Mouse (Mus musculus): Measurements from ENCODE around the gene Ccdc8. TPM values are rescaled to one million over a fixed set of nuclear protein-coding genes. Genes with fewer than 3 reads are reported as not detected.
A peak's percentile ranks its signal among the peaks of the same experiment; 100 is the strongest.

Ccdc8 gene
- total and polyA plus RNA-seq, 2 experiments from 2014 or later: 2.0 to 5.2 TPM

DNA sequence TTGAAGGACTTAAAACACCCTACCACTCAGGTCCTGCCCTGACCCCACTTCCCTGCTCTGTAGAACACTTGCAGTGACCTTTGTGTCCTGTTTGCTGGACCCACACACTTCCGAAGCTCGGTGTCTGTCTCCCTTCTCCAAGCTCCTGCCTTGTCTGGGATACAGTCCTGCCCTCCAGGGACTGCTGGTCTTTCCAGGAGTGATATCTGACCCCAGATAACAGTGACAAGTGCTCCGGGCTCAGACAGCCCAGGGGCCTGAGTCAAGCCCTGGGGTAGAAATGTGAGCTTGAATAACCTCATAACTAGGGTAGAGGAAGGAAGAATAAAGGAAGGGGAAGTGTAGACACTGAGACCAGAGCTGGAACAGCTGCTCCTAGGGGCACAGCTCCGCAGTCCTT lies 31.2 kb downstream of the Ccdc8 start:
- H3K4me3 ChIP-seq (ENCODE audit: low read depth, low read length): no peak overlapping the region
- ATAC-seq (no peak), DNase-seq (no peak)
- no peak overlapping the region for H3K9ac ChIP-seq
- no peaks in the 10 kb centered on the region for H3K27me3 ChIP-seq (ENCODE audit: insufficient read depth, low read length)
- no peak overlapping the region for H3K27ac ChIP-seq (ENCODE audit: low read depth, low read length)
- TF ChIP-seq CTCF (IDR thresholded peaks at IDR 0.05; ENCODE audit: low read depth): no peak
- peaks cover 50% of the 10 kb centered on the region for H3K36me3 ChIP-seq (ENCODE audit: insufficient read depth)
- peaks cover 11% of the 10 kb centered on the region; the same call in 1 of the 2 replicates for H3K4me1 ChIP-seq (ENCODE audit: insufficient read depth)
- H3K9me3 ChIP-seq (ENCODE audit: low read length): no peaks in the 10 kb centered on the region
- H3K4me2 ChIP-seq (ENCODE audit: low read depth): no peak overlapping the region
- WGBS: 89% methylated on average over 4 of the region's 4 CpGs

DNA sequence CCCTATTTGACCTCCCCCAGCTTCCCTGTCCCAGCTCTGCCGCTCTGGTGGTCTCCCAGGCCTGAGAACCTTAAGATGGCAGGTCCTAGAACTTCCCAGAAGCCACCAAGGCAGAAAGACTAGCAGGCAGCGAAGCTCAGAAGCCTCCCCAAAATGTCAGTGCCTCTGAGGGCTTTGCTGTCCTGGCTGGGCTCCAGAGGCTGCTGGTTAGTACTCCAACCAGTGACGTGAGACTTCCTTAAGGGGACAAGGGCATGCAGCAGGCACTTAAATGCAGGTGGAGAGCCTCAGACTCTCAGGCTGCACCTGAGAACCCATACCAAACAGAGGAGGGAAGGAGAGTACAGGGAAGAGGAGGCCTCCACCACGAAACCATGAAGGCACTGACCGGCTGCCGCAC lies 31.6 kb downstream of the Ccdc8 start:
- no peak for TF ChIP-seq CTCF (IDR thresholded peaks at IDR 0.05; ENCODE audit: low read depth)
- no peaks in the 10 kb centered on the region for H3K9me3 ChIP-seq (ENCODE audit: low read length)
- 86% methylated on average over 6 of the region's 6 CpGs for WGBS
- no peak for ATAC-seq
- peaks cover 49% of the 10 kb centered on the region for H3K36me3 ChIP-seq (ENCODE audit: insufficient read depth)
- no peak overlapping the region for H3K27ac ChIP-seq (ENCODE audit: low read depth, low read length)
- no peaks in the 10 kb centered on the region for H3K27me3 ChIP-seq (ENCODE audit: insufficient read depth, low read length)
- no peak overlapping the region for H3K4me3 ChIP-seq (ENCODE audit: low read depth, low read length)
- H3K4me2 ChIP-seq (ENCODE audit: low read depth): no peak overlapping the region
- no peak overlapping the region for H3K9ac ChIP-seq
- H3K4me1 ChIP-seq (ENCODE audit: insufficient read depth): peaks cover 11% of the 10 kb centered on the region; the same call in 1 of the 2 replicates
- DNase-seq: no peak

DNA sequence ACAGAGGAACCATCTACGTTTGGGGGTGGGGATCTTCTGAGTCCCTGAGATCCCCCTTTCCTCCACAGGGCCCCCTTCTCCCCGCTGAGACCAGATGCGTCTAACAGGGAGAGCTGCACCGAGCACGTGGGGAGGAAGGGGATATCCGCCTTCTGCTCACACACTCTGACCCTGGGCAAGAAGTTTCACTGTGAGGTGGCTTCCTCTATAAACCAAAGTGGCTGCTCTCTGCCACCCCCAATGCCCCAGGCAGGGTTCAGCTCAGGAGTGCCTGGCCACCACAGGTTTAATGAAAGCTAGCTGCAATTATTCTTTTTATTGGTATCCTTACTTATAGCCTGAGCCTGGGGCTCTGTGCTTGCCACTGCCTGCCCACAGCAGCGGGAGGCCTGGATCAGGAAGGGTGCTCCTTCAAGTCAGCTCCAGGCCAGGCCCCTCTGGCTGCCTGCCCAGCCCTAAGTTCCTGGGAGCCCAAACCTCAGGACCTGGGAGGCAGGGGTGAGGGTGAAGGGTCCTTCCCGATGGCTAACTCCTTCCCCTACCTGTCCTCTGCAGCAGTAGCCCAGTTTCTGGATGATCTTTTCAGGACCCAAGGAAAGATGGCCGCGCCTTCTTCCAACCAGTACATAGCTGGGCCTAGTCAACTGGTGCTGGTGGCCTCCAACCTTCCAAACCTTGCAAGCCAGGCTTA lies 32.5 kb downstream of the Ccdc8 start:
- DNase-seq (no peak), ATAC-seq (no peak)
- Histone ChIP-seq H3K36me3 (ENCODE audit: insufficient read depth) (peaks cover 41% of the 10 kb centered on the region), H3K4me3 (ENCODE audit: low read depth, low read length) (no peak overlapping the region), H3K9ac (no peak overlapping the region), H3K4me2 (ENCODE audit: low read depth) (no peak overlapping the region), H3K27ac (ENCODE audit: low read depth, low read length) (no peak overlapping the region), H3K27me3 (ENCODE audit: insufficient read depth, low read length) (no peaks in the 10 kb centered on the region), H3K9me3 (ENCODE audit: low read length) (no peaks in the 10 kb centered on the region), H3K4me1 (ENCODE audit: insufficient read depth) (peaks cover 11% of the 10 kb centered on the region; the same call in 1 of the 2 replicates)
- no peak for TF ChIP-seq CTCF (IDR thresholded peaks at IDR 0.05; ENCODE audit: low read depth)
- WGBS: 83% methylated on average over 10 of the region's 10 CpGs

DNA sequence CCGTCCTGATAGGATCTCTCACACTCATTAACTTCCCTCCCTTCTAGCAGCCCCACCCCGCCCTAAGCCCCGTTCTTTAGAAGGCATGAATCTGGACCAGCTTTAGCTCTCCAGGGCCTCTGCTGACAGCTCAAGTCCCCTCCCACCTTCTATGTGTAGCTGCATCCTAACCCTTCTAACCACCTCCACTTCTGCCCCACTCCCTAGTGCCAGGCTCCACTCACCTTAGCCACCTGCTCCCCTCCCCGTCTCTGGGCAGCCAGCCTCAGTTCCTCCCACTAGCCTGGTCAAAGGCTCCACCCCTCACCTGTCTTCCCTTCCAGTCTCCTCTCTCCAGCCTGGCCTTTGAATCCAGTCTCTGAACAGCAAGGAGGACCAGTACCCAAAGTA lies 33.0 kb downstream of the Ccdc8 start:
- H3K27me3 ChIP-seq (ENCODE audit: insufficient read depth, low read length): no peaks in the 10 kb centered on the region
- peaks cover 36% of the 10 kb centered on the region for H3K36me3 ChIP-seq (ENCODE audit: insufficient read depth)
- WGBS: 80% methylated on average over 4 of the region's 4 CpGs
- H3K4me3 ChIP-seq (ENCODE audit: low read depth, low read length): no peak overlapping the region
- ATAC-seq (no peak), DNase-seq (no peak)
- no peak overlapping the region for H3K27ac ChIP-seq (ENCODE audit: low read depth, low read length)
- no peak overlapping the region for H3K9ac ChIP-seq
- peaks cover 11% of the 10 kb centered on the region; the same call in 1 of the 2 replicates for H3K4me1 ChIP-seq (ENCODE audit: insufficient read depth)
- H3K9me3 ChIP-seq (ENCODE audit: low read length): no peaks in the 10 kb centered on the region
- H3K4me2 ChIP-seq (ENCODE audit: low read depth): no peak overlapping the region
- no peak for TF ChIP-seq CTCF (IDR thresholded peaks at IDR 0.05; ENCODE audit: low read depth)

DNA sequence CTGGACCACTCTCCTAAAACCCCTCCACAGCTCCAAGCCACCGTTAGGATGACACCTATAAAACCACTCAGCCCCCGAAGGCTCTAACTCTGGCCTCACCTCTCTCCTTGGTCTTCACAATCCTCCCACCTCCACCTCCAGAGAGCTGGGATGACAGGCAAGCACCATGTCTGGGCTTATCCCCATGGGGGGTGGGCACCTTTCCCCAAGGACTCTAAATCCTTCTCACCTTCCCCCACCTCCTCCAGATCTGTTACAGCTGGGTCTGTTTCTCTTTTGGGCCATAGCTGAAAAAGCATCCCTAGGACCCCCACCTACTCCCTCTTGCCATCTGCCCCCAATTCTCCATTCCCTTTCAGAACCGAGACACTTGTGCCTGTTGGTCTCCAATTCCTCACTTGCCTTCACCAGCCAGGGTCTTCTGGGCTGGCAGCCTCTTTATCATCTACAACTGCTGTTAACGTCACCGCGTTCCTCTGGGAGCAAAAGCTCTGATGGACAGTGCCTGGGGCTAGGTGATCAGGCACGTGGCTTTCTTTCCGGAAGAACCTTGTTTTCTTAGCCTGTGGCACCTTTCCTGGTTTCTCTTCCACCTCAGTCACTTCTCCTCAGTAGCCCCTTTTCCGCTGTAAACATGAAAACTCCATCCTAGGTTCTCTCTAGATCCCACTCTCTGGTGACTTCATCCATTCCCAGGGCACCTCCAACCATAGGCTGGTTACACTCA lies 33.6 kb downstream of the Ccdc8 start:
- DNase-seq (no peak), ATAC-seq (no peak)
- H3K9ac ChIP-seq: no peak overlapping the region
- no peak overlapping the region for H3K27ac ChIP-seq (ENCODE audit: low read depth, low read length)
- no peaks in the 10 kb centered on the region for H3K27me3 ChIP-seq (ENCODE audit: insufficient read depth, low read length)
- peak overlapping the region; percentile 62 for H3K4me2 ChIP-seq (ENCODE audit: low read depth)
- no peaks in the 10 kb centered on the region for H3K9me3 ChIP-seq (ENCODE audit: low read length)
- H3K4me1 ChIP-seq (ENCODE audit: insufficient read depth): peaks cover 11% of the 10 kb centered on the region; the same call in 1 of the 2 replicates
- 78% methylated on average over 9 of the region's 9 CpGs for WGBS
- no peak for TF ChIP-seq CTCF (IDR thresholded peaks at IDR 0.05; ENCODE audit: low read depth)
- H3K36me3 ChIP-seq (ENCODE audit: insufficient read depth): peaks cover 31% of the 10 kb centered on the region
- H3K4me3 ChIP-seq (ENCODE audit: low read depth, low read length): no peak overlapping the region

DNA sequence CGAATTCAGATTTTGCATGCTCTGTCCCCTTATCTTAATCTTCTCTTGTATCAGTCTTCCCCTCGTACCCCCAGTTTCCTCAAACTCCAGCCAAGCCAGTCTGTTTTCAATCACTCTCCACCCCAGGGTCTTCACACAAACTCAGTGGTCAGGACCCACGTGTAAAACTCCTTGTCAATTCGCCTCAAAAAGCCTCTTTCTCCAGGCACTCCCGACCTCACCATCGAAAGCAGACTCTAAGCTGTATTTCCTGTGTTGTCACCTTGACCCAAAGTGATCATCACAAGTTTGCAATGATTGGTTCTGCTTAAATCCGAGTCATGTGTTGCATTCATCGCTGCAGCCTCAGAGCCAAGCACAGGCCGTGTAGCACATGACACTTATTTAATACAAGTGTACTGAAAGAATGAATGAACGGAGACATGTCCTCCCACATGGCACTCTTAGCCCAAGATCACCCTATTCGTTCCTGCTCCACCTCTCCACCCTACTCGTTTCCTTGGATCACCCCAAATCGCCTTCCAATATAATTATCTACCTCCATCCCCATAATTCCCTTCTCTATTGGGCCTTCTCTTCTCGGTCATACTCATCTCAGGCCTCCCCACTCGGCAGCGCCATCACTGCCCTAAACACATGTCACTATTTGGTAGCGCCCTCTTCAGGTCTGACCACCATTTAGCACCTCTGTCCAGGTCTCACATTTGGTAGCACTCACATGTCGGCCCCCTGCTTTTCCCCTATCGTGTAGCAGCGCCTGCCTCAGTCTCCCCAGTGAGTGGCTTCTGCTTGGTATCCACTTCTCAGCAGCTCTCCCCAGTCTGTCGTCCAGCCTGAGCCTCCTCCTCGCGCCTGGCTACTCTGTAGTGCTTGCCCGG lies 34.4 kb downstream of the Ccdc8 start:
- peak; percentile 62 for DNase-seq
- 9% methylated on average over 24 of the region's 24 CpGs for WGBS

More for the DNA sequence above, 34.4 kb downstream of the Ccdc8 start:
- Histone ChIP-seq H3K27me3 (ENCODE audit: insufficient read depth, low read length) (no peaks in the 10 kb centered on the region), H3K27ac (ENCODE audit: low read depth, low read length) (peak overlapping the region; percentile 51; the same call in 1 of the 2 replicates), H3K36me3 (ENCODE audit: insufficient read depth) (peaks cover 22% of the 10 kb centered on the region), H3K9ac (peak overlapping the region; percentile 83), H3K9me3 (ENCODE audit: low read length) (no peaks in the 10 kb centered on the region), H3K4me1 (ENCODE audit: insufficient read depth) (peaks cover 11% of the 10 kb centered on the region; the same call in 1 of the 2 replicates), H3K4me3 (ENCODE audit: low read depth, low read length) (peak overlapping the region; percentile 80), H3K4me2 (ENCODE audit: low read depth) (peak overlapping the region; percentile 62)
- ATAC-seq: peak; percentile 73
- TF ChIP-seq CTCF (IDR thresholded peaks at IDR 0.05; ENCODE audit: low read depth): peak; percentile 68
